Mouse (Mus musculus) mouse embryonic stem cell (cell line): Measurements from ENCODE around the gene Stat5b.

Source experiments
- in situ Hi-C, 2 experiments: fragments of 300-500 bp; cut with MboI; formaldehyde crosslinking; loops; 1 replicate in 1 of 2; 3 replicates in 1 of 2; pipeline ENCODE4 v1.14.3; 2019 to 2020; ENCODE audit warnings: low sequenced_read_pairs in 2 of 2, low pct_unique_long_range_greater_than_20kb in 1 of 2, mixed read lengths in 1 of 2; ENCODE audit not compliant: unreplicated experiment in 1 of 2

Stat5b gene

GRCm38 (mm10) chr11:100875761-100876160 is 25.2 kb upstream of the Stat5b start:
- in situ Hi-C loops: no loop called here

- in situ Hi-C loops: loop anchor here (25.0 kb wide), 1 partner anchor 191 kb away; the partner anchor contains the start of gene Naglu (in 2 of the 2)
These were observed 20.4 kb upstream of the Stat5b start for GRCm38 (mm10) chr11:100870968-100871350.

- in situ Hi-C loops: loop anchor here (25.0 kb wide), 1 partner anchor 192 kb away; the partner anchor contains the start of gene Naglu (in 2 of the 2)
These were observed 19.9 kb upstream of the Stat5b start for GRCm38 (mm10) chr11:100870256-100870967.

- in situ Hi-C loops: loop anchor here (25.0 kb wide), 1 partner anchor 197 kb away; the partner anchor contains the start of gene Naglu (in 2 of the 2)
These were observed 15.1 kb upstream of the Stat5b start for GRCm38 (mm10) chr11:100865618-100866017.

- in situ Hi-C loops: loop anchor here (25.0 kb wide), 1 partner anchor 199 kb away; the partner anchor contains the start of gene Naglu (in 2 of the 2)
These were observed 12.6 kb upstream of the Stat5b start for GRCm38 (mm10) chr11:100863141-100863540.

GRCm38 (mm10) chr11:100861836-100862235 is 11.3 kb upstream of the Stat5b start:
- in situ Hi-C loops: loop anchor here (25.0 kb wide), 1 partner anchor 200 kb away; the partner anchor contains the start of gene Naglu (in 2 of the 2)

GRCm38 (mm10) chr11:100861335-100861734 is 10.8 kb upstream of the Stat5b start:
- in situ Hi-C loops: loop anchor here (25.0 kb wide), 1 partner anchor 201 kb away; the partner anchor contains the start of gene Naglu (in 2 of the 2)

GRCm38 (mm10) chr11:100860198-100861048 is 9.9 kb upstream of the Stat5b start:
- in situ Hi-C loops: loop anchor here (25.0 kb wide), 1 partner anchor 202 kb away; the partner anchor contains the start of gene Naglu (in 2 of the 2)

GRCm38 (mm10) chr11:100859579-100860075 is 9.1 kb upstream of the Stat5b start:
- in situ Hi-C loops: loop anchor here (25.0 kb wide), 1 partner anchor 203 kb away; the partner anchor contains the start of gene Naglu (in 2 of the 2)

- in situ Hi-C loops: loop anchor here (25.0 kb wide), 1 partner anchor 203 kb away; the partner anchor contains the start of gene Naglu (in 2 of the 2)
These were observed 8.5 kb upstream of the Stat5b start, which contains the start of gene Stat5a for GRCm38 (mm10) chr11:100858935-100859578. Stat5a (plus strand) TSS chr11:100859351.

- in situ Hi-C loops: loop anchor here (25.0 kb wide), 1 partner anchor 204 kb away; the partner anchor contains the start of gene Naglu (in 2 of the 2)
These were observed 7.4 kb upstream of the Stat5b start for GRCm38 (mm10) chr11:100857960-100858359.

GRCm38 (mm10) chr11:100855178-100855577 is 4.7 kb upstream of the Stat5b start:
- in situ Hi-C loops: loop anchor here (25.0 kb wide), 1 partner anchor 207 kb away; the partner anchor contains the start of gene Naglu (in 2 of the 2)

- in situ Hi-C loops: loop anchor here (25.0 kb wide), 1 partner anchor 208 kb away; the partner anchor contains the start of gene Naglu (in 2 of the 2)
These were observed 3.7 kb upstream of the Stat5b start for GRCm38 (mm10) chr11:100854268-100854667.

- in situ Hi-C loops: loop anchor here (25.0 kb wide), 1 partner anchor 209 kb away; the partner anchor contains the start of gene Naglu (in 2 of the 2)
These were observed 2.5 kb upstream of the Stat5b start for GRCm38 (mm10) chr11:100853018-100853417.

- in situ Hi-C loops: loop anchor here (25.0 kb wide), 1 partner anchor 210 kb away; the partner anchor contains the start of gene Naglu (in 2 of the 2)
These were observed 1.6 kb upstream of the Stat5b start for GRCm38 (mm10) chr11:100852088-100852487.

GRCm38 (mm10) chr11:100850778-100851528 is 429 bp upstream of the Stat5b start:
- in situ Hi-C loops: loop anchor here (25.0 kb wide), 1 partner anchor 211 kb away; the partner anchor contains the start of gene Naglu (in 2 of the 2)
